Mouse (Mus musculus) limb, embryonic 10.5 days (tissue): Measurements from ENCODE around the gene Abca3. TPM values are rescaled to one million over a fixed set of nuclear protein-coding genes. Genes with fewer than 3 reads are reported as not detected.
"Not testable (repeated sequence)": the region's sequence is repeated elsewhere in the genome, so short reads cannot be mapped to it uniquely, and the experiment has no call there.

Experiments
- DNase-seq: peaks from one replicate; pipeline ENCODE4 v3.0.0-alpha.2; 2017; ENCODE audit warnings: low spot score
- H3K27ac ChIP-seq: fragments of 300-500 bp; sonication (generic); 2 replicates; pipeline ENCODE4 v1.5.1; 2016; ENCODE audit warnings: mild to moderate bottlenecking
- H3K27me3 ChIP-seq: fragments of 300-500 bp; sonication (generic); 2 replicates; pipeline ENCODE4 v1.6.1; 2016; ENCODE audit warnings: low read depth, mild to moderate bottlenecking; ENCODE audit not compliant: poor library complexity, severe bottlenecking
- H3K36me3 ChIP-seq: fragments of 300-500 bp; sonication (generic); 2 replicates; pipeline ENCODE4 v1.6.1; 2016; ENCODE audit warnings: mild to moderate bottlenecking, moderate library complexity
- H3K4me1 ChIP-seq: fragments of 300-500 bp; sonication (generic); 2 replicates; pipeline ENCODE4 v1.6.1; 2016
- H3K4me3 ChIP-seq: fragments of 300-500 bp; sonication (generic); 2 replicates; pipeline ENCODE4 v1.5.1; 2016; ENCODE audit warnings: mild to moderate bottlenecking, moderate library complexity
- H3K9me3 ChIP-seq: fragments of 300-500 bp; sonication (generic); replicated peaks from 2 replicates; pipeline ENCODE4 v1.6.1; 2016; ENCODE audit warnings: mild to moderate bottlenecking
- WGBS: fragments of 180-500 bp; shearing (Covaris S2); methylation state at CpG from one replicate; pipeline ENCODE4 v1.1.7; 2016; 5-methylcytosine and 5-hydroxymethylcytosine counted together
- microRNA-seq: library from miRNA; unstranded; fragments of <30 nt; microRNA quantifications from one replicate; pipeline ENCODE4, GENCODE M21; 2017
- polyA plus RNA-seq: library from polyadenylated mRNA; unstranded; fragments of >200 nt; fragmentation: Nextera tagmentation; extraction: Ambion mirVana; gene quantifications from 2 replicates; pipeline ENCODE4 v1.2.1, GENCODE M21; 2016

The Abca3 gene
- polyA plus RNA-seq, 1 experiment from 2014 or later, result 3.6 TPM

GRCm38 (mm10) chr17:24454756-24455522 lies 103.2 kb downstream of the Abca3 start:
- peak overlapping the region; percentile 74 for H3K4me3 ChIP-seq
- WGBS, result under 1% methylated on average over 67 of the region's 67 CpGs
- DNase-seq, result peak; percentile 98

GRCm38 (mm10) chr17:24455523-24456206 lies 103.9 kb downstream of the Abca3 start:
- H3K27ac ChIP-seq, result peak overlapping the region; percentile 25; the same call in 1 of the 2 replicates
- 52% methylated on average over 10 of the region's 10 CpGs for WGBS

More at GRCm38 (mm10) chr17:24454756-24455522, 103.2 kb downstream of the Abca3 start:
- peak overlapping the region; percentile 89 for H3K27ac ChIP-seq
- peaks cover 19% of the 10 kb centered on the region for H3K36me3 ChIP-seq
- no peaks in the 10 kb centered on the region for H3K27me3 ChIP-seq
- no peaks in the 10 kb centered on the region for H3K9me3 ChIP-seq
- peaks cover 16% of the 10 kb centered on the region for H3K4me1 ChIP-seq

More at GRCm38 (mm10) chr17:24455523-24456206, 103.9 kb downstream of the Abca3 start:
- peaks cover 16% of the 10 kb centered on the region for H3K4me1 ChIP-seq
- H3K9me3 ChIP-seq, DNase-seq, H3K27me3 ChIP-seq: not testable (repeated sequence)
- peak overlapping the region; percentile 74 for H3K4me3 ChIP-seq
- H3K36me3 ChIP-seq, result peaks cover 11% of the 10 kb centered on the region

Small RNAs within 50 kb of the gene (microRNA-seq; reads per million reads assigned to microRNA genes)
- not detected for gene Gm24427

Other genes with a start within 250 kb of the Abca3 start
- 29.7 and 32.1 TPM in 2 replicates for gene Pdpk1, start 201.0 kb upstream of the Abca3 start, polyA plus RNA-seq
- gene Amdhd2, start 188.2 kb upstream of the Abca3 start, polyA plus RNA-seq, result 49.1 and 49.5 TPM in 2 replicates
- 414 and 422 TPM in 2 replicates for gene Atp6v0c, start 182.2 kb upstream of the Abca3 start, polyA plus RNA-seq
- gene Tbc1d24, start 146.4 kb upstream of the Abca3 start, polyA plus RNA-seq, result 3.9 and 8.7 TPM in 2 replicates
- 6.7 and 10.7 TPM in 2 replicates for gene Ntn3, start 142.4 kb upstream of the Abca3 start, polyA plus RNA-seq
- 24.1 and 24.5 TPM in 2 replicates for gene Tedc2, start 131.1 kb upstream of the Abca3 start, polyA plus RNA-seq
- 117 and 120 TPM in 2 replicates for gene Ccnf, start 100.5 kb upstream of the Abca3 start, polyA plus RNA-seq
- not detected in 2 replicates for gene Abca17, start 882 bp upstream of the Abca3 start, polyA plus RNA-seq
- gene Rnps1, start 62.6 kb downstream of the Abca3 start, polyA plus RNA-seq, result 471 and 496 TPM in 2 replicates
- 87.9 and 104 TPM in 2 replicates for gene Eci1, start 74.7 kb downstream of the Abca3 start, polyA plus RNA-seq
- gene Dnase1l2, start 91.2 kb downstream of the Abca3 start, polyA plus RNA-seq, result 1.7 and 2.7 TPM in 2 replicates
- 35.0 and 38.7 TPM in 2 replicates for gene E4f1, start 118.4 kb downstream of the Abca3 start, polyA plus RNA-seq
- gene Pgp, start 118.4 kb downstream of the Abca3 start, polyA plus RNA-seq, result 68.8 and 76.1 TPM in 2 replicates
- gene Bricd5, start 121.9 kb downstream of the Abca3 start, polyA plus RNA-seq, result 0.24 TPM in 1 of 2 replicates, not detected in the other
- 31.6 and 42.2 TPM in 2 replicates for gene Mlst8, start 127.1 kb downstream of the Abca3 start, polyA plus RNA-seq
- gene Caskin1, start 136.7 kb downstream of the Abca3 start, polyA plus RNA-seq, result 1.4 and 3.6 TPM in 2 replicates
- 125 and 136 TPM in 2 replicates for gene Traf7, start 176.0 kb downstream of the Abca3 start, polyA plus RNA-seq
- 2.4 and 3.8 TPM in 2 replicates for gene Rab26, start 182.3 kb downstream of the Abca3 start, polyA plus RNA-seq
- 18.9 and 24.7 TPM in 2 replicates for gene Pkd1, start 197.9 kb downstream of the Abca3 start, polyA plus RNA-seq